Mouse (Mus musculus): Measurements from ENCODE around the gene Ing4. TPM values are rescaled to one million over a fixed set of nuclear protein-coding genes. Genes with fewer than 3 reads are reported as not detected.

Ing4 gene
- polyA plus RNA-seq (2014; fragmentation: Illumina TruSeq; extraction: RNeasy Lipid Tissue Mini Kit (QIAGEN cat#74804); ENCODE audit: low replicate concordance) = 18.8 TPM

DNA sequence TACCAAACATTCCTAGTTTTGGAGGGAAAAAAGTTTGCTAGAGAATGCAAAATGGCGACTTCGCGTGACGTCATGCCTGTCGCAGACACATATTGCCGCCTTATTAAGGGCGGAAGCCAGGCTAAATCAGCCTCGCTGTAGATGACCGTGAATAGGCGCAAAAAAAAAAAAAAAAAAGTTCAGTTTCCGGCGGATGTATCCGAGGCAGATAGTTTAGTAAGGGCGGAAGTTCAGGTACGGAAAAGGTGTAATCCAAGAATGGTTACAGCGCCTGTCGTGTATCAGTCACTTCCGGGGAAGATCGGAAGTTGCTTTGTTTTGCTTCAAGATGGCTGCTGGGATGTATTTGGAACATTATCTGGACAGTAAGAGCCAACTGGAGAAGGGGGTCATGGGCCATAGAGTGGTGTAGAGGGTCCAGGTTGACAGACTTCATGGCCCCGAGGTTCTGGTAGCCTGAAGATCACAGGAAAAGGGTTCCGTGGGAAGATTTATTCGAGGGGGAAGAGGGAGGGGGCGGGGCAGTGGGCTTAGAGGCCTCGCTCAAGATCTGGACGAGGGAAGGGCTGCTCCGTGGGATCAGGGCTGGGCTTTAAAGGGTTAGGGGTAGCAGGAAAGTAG lies at the start of gene Ing4:
Gene Ing4 (plus strand): TSS at position 228 of the 621 bp plus-strand sequence.

GRCm38 (mm10) chr6:124996551-124997501 lies 42.7 kb upstream of the Ing4 start, which contains the start of gene Pianp:
Gene Pianp, plus strand, starts transcription at chr6:124996694.

DNA sequence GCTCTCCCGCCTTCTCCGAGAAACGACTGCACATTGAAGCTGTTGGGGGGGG lies 30.6 kb upstream of the Ing4 start, which contains the start of gene Zfp384:
Gene Zfp384 (plus strand): TSS at position 17 of the 52 bp plus-strand sequence.

GRCm38 (mm10) chr6:125049678-125050077 lies 10.1 kb downstream of the Ing4 start, which contains the start of gene Acrbp:
Gene Acrbp, plus strand, starts transcription at chr6:125049689.

DNA sequence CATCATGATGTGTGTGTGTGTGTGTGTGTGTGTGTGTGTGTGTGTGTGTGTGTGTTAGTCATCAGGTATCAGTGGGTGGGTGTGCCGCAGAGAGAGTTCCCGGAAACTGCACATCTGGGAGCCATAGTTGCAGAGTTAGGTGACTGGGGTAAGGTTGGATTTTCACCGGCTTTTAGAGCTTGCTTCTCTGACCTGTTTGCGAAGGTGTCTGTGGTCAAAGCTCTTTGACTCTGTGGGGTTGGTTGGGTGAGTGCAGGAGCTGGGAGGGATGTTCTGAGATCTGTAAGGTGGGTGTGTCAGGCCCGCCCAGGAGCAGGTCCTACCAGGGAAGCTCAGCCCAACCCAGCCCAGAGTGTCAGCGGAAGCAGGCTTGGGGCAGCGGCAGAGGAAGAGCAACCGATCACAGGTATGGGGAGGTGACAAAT lies 28.0 kb downstream of the Ing4 start, which contains the start of gene Lpar5:
Gene Lpar5 (plus strand): TSS at position 350 of the 425 bp plus-strand sequence.

GRCm38 (mm10) chr6:125095391-125096278 lies 56.1 kb downstream of the Ing4 start, which contains the start of gene Chd4:
Gene Chd4, plus strand, starts transcription at chr6:125095981.

Other genes starting within 250 kb of the Ing4 start
- not detected for gene Spsb2, start 231.1 kb upstream of the Ing4 start, polyA plus RNA-seq (2014; fragmentation: Illumina TruSeq; extraction: RNeasy Lipid Tissue Mini Kit (QIAGEN cat#74804); ENCODE audit: low replicate concordance)
- 27.8 TPM for gene Tpi1, start 225.5 kb upstream of the Ing4 start, polyA plus RNA-seq (2014; fragmentation: Illumina TruSeq; extraction: RNeasy Lipid Tissue Mini Kit (QIAGEN cat#74804); ENCODE audit: low replicate concordance)
- gene Usp5, start 210.3 kb upstream of the Ing4 start, polyA plus RNA-seq (2014; fragmentation: Illumina TruSeq; extraction: RNeasy Lipid Tissue Mini Kit (QIAGEN cat#74804); ENCODE audit: low replicate concordance) = 12.5 TPM
- 6.3 TPM for gene Cdca3, start 210.2 kb upstream of the Ing4 start, polyA plus RNA-seq (2014; fragmentation: Illumina TruSeq; extraction: RNeasy Lipid Tissue Mini Kit (QIAGEN cat#74804); ENCODE audit: low replicate concordance)
- gene Gnb3, start 199.5 kb upstream of the Ing4 start, polyA plus RNA-seq (2014; fragmentation: Illumina TruSeq; extraction: RNeasy Lipid Tissue Mini Kit (QIAGEN cat#74804); ENCODE audit: low replicate concordance) = not detected
- gene P3h3, start 182.0 kb upstream of the Ing4 start, polyA plus RNA-seq (2014; fragmentation: Illumina TruSeq; extraction: RNeasy Lipid Tissue Mini Kit (QIAGEN cat#74804); ENCODE audit: low replicate concordance) = not detected
- not detected for gene Gpr162, start 175.8 kb upstream of the Ing4 start, polyA plus RNA-seq (2014; fragmentation: Illumina TruSeq; extraction: RNeasy Lipid Tissue Mini Kit (QIAGEN cat#74804); ENCODE audit: low replicate concordance)
- 2.6 TPM for gene Cd4, start 151.5 kb upstream of the Ing4 start, polyA plus RNA-seq (2014; fragmentation: Illumina TruSeq; extraction: RNeasy Lipid Tissue Mini Kit (QIAGEN cat#74804); ENCODE audit: low replicate concordance)
- not detected for gene Lag3, start 128.1 kb upstream of the Ing4 start, polyA plus RNA-seq (2014; fragmentation: Illumina TruSeq; extraction: RNeasy Lipid Tissue Mini Kit (QIAGEN cat#74804); ENCODE audit: low replicate concordance)
- gene Ptms, start 119.7 kb upstream of the Ing4 start, polyA plus RNA-seq (2014; fragmentation: Illumina TruSeq; extraction: RNeasy Lipid Tissue Mini Kit (QIAGEN cat#74804); ENCODE audit: low replicate concordance) = 75.4 TPM
- 12.7 TPM for gene Mlf2, start 108.4 kb upstream of the Ing4 start, polyA plus RNA-seq (2014; fragmentation: Illumina TruSeq; extraction: RNeasy Lipid Tissue Mini Kit (QIAGEN cat#74804); ENCODE audit: low replicate concordance)
- gene Cops7a, start 74.2 kb upstream of the Ing4 start, polyA plus RNA-seq (2014; fragmentation: Illumina TruSeq; extraction: RNeasy Lipid Tissue Mini Kit (QIAGEN cat#74804); ENCODE audit: low replicate concordance) = 17.0 TPM
- 0.33 TPM for gene Pianp, start 43.1 kb upstream of the Ing4 start, polyA plus RNA-seq (2014; fragmentation: Illumina TruSeq; extraction: RNeasy Lipid Tissue Mini Kit (QIAGEN cat#74804); ENCODE audit: low replicate concordance)
- gene Zfp384, start 30.6 kb upstream of the Ing4 start, polyA plus RNA-seq (2014; fragmentation: Illumina TruSeq; extraction: RNeasy Lipid Tissue Mini Kit (QIAGEN cat#74804); ENCODE audit: low replicate concordance) = 12.7 TPM
- gene Acrbp, start 9.9 kb downstream of the Ing4 start, polyA plus RNA-seq (2014; fragmentation: Illumina TruSeq; extraction: RNeasy Lipid Tissue Mini Kit (QIAGEN cat#74804); ENCODE audit: low replicate concordance) = 2.5 TPM
- 1.6 TPM for gene Lpar5, start 28.2 kb downstream of the Ing4 start, polyA plus RNA-seq (2014; fragmentation: Illumina TruSeq; extraction: RNeasy Lipid Tissue Mini Kit (QIAGEN cat#74804); ENCODE audit: low replicate concordance)
- 31.1 TPM for gene Chd4, start 56.2 kb downstream of the Ing4 start, polyA plus RNA-seq (2014; fragmentation: Illumina TruSeq; extraction: RNeasy Lipid Tissue Mini Kit (QIAGEN cat#74804); ENCODE audit: low replicate concordance)
- 0.33 TPM for gene Nop2, start 92.1 kb downstream of the Ing4 start, polyA plus RNA-seq (2014; fragmentation: Illumina TruSeq; extraction: RNeasy Lipid Tissue Mini Kit (QIAGEN cat#74804); ENCODE audit: low replicate concordance)
- gene Iffo1, start 105.5 kb downstream of the Ing4 start, polyA plus RNA-seq (2014; fragmentation: Illumina TruSeq; extraction: RNeasy Lipid Tissue Mini Kit (QIAGEN cat#74804); ENCODE audit: low replicate concordance) = 0.59 TPM
- gene Gapdh, start 126.7 kb downstream of the Ing4 start, polyA plus RNA-seq (2014; fragmentation: Illumina TruSeq; extraction: RNeasy Lipid Tissue Mini Kit (QIAGEN cat#74804); ENCODE audit: low replicate concordance) = 39.7 TPM
- 3.7 TPM for gene Ncapd2, start 151.9 kb downstream of the Ing4 start, polyA plus RNA-seq (2014; fragmentation: Illumina TruSeq; extraction: RNeasy Lipid Tissue Mini Kit (QIAGEN cat#74804); ENCODE audit: low replicate concordance)
- 119 TPM for gene Mrpl51, start 152.0 kb downstream of the Ing4 start, polyA plus RNA-seq (2014; fragmentation: Illumina TruSeq; extraction: RNeasy Lipid Tissue Mini Kit (QIAGEN cat#74804); ENCODE audit: low replicate concordance)
- 6.0 TPM for gene Vamp1, start 175.8 kb downstream of the Ing4 start, polyA plus RNA-seq (2014; fragmentation: Illumina TruSeq; extraction: RNeasy Lipid Tissue Mini Kit (QIAGEN cat#74804); ENCODE audit: low replicate concordance)
- gene Tapbpl, start 192.1 kb downstream of the Ing4 start, polyA plus RNA-seq (2014; fragmentation: Illumina TruSeq; extraction: RNeasy Lipid Tissue Mini Kit (QIAGEN cat#74804); ENCODE audit: low replicate concordance) = 7.6 TPM
- not detected for gene Cd27, start 197.2 kb downstream of the Ing4 start, polyA plus RNA-seq (2014; fragmentation: Illumina TruSeq; extraction: RNeasy Lipid Tissue Mini Kit (QIAGEN cat#74804); ENCODE audit: low replicate concordance)
- not detected for gene Tuba3a, start 246.3 kb downstream of the Ing4 start, polyA plus RNA-seq (2014; fragmentation: Illumina TruSeq; extraction: RNeasy Lipid Tissue Mini Kit (QIAGEN cat#74804); ENCODE audit: low replicate concordance)

Measured in small intestine, adult 10 weeks (tissue).